ENCODE assay signal across 11 mouse cellular contexts in the genomic region with DNA sequence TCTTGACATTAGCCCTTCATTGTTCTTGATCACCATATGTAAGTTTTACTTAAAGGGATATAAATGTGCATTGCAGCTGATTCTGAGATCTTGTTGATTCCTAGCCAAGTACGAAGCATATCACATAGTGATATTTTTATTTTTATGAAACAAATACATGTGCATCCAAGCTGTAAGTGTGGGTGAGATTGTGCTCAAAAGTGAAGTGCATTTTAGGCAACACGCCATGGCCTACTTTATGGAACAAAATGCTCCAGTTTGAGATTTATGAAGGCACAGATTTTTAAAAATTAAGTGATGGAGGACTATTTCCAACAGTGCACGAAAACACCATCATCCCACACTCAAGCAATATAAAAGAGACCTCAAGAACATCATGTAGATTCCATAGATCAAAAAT.
"Had no signal": no experiment of that assay in that cellular context is flagged by ENCODE, and none has a peak within 500 bp of the region (broad histone marks: within the 10 kb centered on the region; RNA-seq: fewer than 3 reads in every experiment).

No protein-coding gene starts in this region.

- DNase-seq: kidney, adult 8-10 months; kidney, postnatal 25 days; lung, adult 18-20 months; midbrain, embryonic 14.5 days; spleen, adult 18-20 months; thymus, adult 2 months; thymus, postnatal 25 days had no signal

- H3K27ac ChIP-seq: limb, embryonic 13.5 days; liver, embryonic 14.5 days; neural tube, embryonic 15.5 days had no signal

- H3K4me3 ChIP-seq: limb, embryonic 13.5 days; myocyte; neural tube, embryonic 15.5 days had no signal
